Mouse (Mus musculus) liver, adult 2 months (tissue): ENCODE results near the gene Ndufaf3. TPM values are rescaled to one million over a fixed set of nuclear protein-coding genes. Genes with fewer than 3 reads are reported as not detected.

Source experiments
- DNase-seq: peaks from one replicate; pipeline ENCODE4 v3.0.0-alpha.2; 2011; ENCODE audit warnings: low read depth, low spot score; ENCODE audit errors: extremely low read depth
- H3K27ac ChIP-seq: fragments of 200-500 bp; replicated peaks from 2 replicates; pipeline ENCODE4 v1.5.1; 2012; ENCODE audit warnings: low read depth, mild to moderate bottlenecking, control low read depth, inconsistent platforms, low read length; ENCODE audit not compliant: insufficient read depth
- H3K27me3 ChIP-seq: fragments of 200-500 bp; 2 replicates; pipeline ENCODE4 v1.6.1; 2012; ENCODE audit warnings: mild to moderate bottlenecking, moderate library complexity, low read length, inconsistent platforms; ENCODE audit not compliant: control insufficient read depth, insufficient read depth
- H3K36me3 ChIP-seq: fragments of 200-500 bp; 2 replicates; pipeline ENCODE4 v1.6.1; 2012; ENCODE audit warnings: low read length, inconsistent platforms; ENCODE audit not compliant: control insufficient read depth, insufficient read depth
- H3K4me1 ChIP-seq: fragments of 200-500 bp; 2 replicates; pipeline ENCODE4 v1.6.1; 2011; ENCODE audit warnings: low read length; ENCODE audit not compliant: control insufficient read depth, insufficient read depth
- H3K4me3 ChIP-seq: fragments of 200-500 bp; 2 replicates; pipeline ENCODE4 v1.5.1; 2011; ENCODE audit warnings: low read depth, mild to moderate bottlenecking, control low read depth, low read length, moderate library complexity; ENCODE audit not compliant: insufficient read depth
- H3K79me2 ChIP-seq: fragments of 200-500 bp; 2 replicates; pipeline ENCODE4 v1.6.1; 2012; ENCODE audit warnings: inconsistent platforms, mild to moderate bottlenecking, low read length, moderate library complexity; ENCODE audit not compliant: control insufficient read depth, insufficient read depth
- H3K9ac ChIP-seq: fragments of 200-500 bp; 2 replicates; pipeline ENCODE4 v1.6.1; 2012; ENCODE audit warnings: low read depth, mild to moderate bottlenecking, control low read depth, inconsistent platforms, low read length
- CTCF ChIP-seq: fragments of 200-500 bp; IDR thresholded peaks from 2 replicates; pipeline ENCODE4 v1.5.1; 2011; ENCODE audit warnings: low read depth, low read length, control low read depth
- POLR2A ChIP-seq: fragments of 200-500 bp; IDR thresholded peaks from 2 replicates; pipeline ENCODE4 v1.6.1; 2011; ENCODE audit warnings: low read length, control low read depth; ENCODE audit not compliant: insufficient read depth; ENCODE audit errors: extremely low read depth
- WGBS: fragments of 180-500 bp; shearing (Covaris S2); methylation state at CpG from one replicate; pipeline ENCODE4 v1.1.7; 2018; 5-methylcytosine and 5-hydroxymethylcytosine counted together
- polyA plus RNA-seq: library from polyadenylated mRNA; depleted of rRNA; stranded (reverse); fragments of >200 nt; gene quantifications from 2 replicates; pipeline ENCODE4 v1.2.3, GENCODE M21; 2012
- total RNA-seq: library from RNA; depleted of rRNA; stranded (reverse); fragments of >200 nt; gene quantifications from 2 replicates; pipeline ENCODE4 v1.2.3, GENCODE M21; 2014

Gene Ndufaf3
- total and polyA plus RNA-seq, 2 experiments = 13.4 to 31.3 TPM

DNA sequence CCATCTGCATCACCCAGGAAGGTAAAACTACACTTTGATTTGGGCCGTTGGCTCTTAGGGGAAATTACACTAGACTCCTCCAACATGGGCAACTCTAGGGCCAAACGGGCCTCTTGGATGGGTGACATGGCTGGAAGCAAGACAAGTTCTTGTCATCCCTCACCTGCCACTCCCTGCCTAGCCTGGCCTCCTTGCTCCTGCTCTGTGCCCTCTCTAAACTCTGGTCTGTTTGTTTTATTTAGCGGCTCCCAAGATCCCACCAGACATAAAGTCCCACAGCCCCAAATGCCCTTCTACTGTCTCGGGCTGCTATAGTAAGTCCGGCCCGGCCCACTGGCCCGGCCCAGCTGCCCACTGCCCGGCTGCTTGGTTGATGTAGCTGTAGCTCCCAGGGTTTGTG lies 3.6 kb downstream of the Ndufaf3 start:
- DNase-seq = no peak
- Histone ChIP-seq H3K79me2 (peaks cover 8% of the 10 kb centered on the region; the same call in 1 of the 2 replicates), H3K36me3 (peaks cover 13% of the 10 kb centered on the region), H3K4me1 (peaks cover 9% of the 10 kb centered on the region), H3K9ac (no peak overlapping the region), H3K27ac (no peak overlapping the region), H3K4me3 (no peak overlapping the region), H3K27me3 (no peaks in the 10 kb centered on the region)
- TF ChIP-seq CTCF (no peak), POLR2A (no peak)
- WGBS = 92% methylated on average over 8 of the region's 8 CpGs

DNA sequence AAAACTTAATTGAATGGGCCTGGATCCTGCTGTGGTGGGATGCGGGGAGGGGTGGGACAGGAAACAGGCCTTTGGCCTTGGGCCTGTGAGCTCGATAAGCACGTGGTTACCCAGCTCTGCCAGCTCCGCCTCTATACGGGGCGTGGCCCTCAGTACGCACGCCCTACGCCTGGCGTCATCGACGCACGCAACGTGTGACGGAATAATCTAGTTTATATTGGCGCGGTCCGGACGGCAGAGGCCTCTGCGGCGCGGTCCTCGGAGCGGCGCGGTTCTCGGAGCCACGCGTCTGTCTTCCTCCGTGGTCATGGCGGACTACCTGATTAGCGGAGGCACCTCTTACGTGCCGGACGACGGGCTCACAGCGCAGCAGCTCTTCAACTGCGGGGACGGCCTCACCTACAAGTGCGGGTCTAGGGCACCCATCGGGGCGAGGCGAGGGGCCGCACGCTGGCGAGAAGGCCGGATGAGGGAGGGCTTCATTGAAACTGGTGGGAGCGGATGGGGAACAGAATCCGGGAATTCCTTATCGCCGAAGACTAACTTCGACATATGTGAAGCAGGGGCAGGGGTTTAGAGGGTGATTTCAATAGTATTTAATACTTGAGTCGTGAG lies 6.9 kb downstream of the Ndufaf3 start, which contains the start of gene Impdh2:
Gene Impdh2 (plus strand): TSS at position 60 of the 615 bp plus-strand sequence.
- Histone ChIP-seq H3K27me3 (no peaks in the 10 kb centered on the region), H3K9ac (peak within 1 kb of the TSS; percentile 89), H3K4me3 (peak within 1 kb of the TSS; percentile 74), H3K36me3 (peaks cover 37% of the 10 kb centered on the region), H3K27ac (peak within 1 kb of the TSS; percentile 30), H3K79me2 (peaks cover 8% of the 10 kb centered on the region; the same call in 1 of the 2 replicates), H3K4me1 (no peaks in the 10 kb centered on the region)
- DNase-seq = peak; percentile 89
- WGBS = under 1% methylated on average over 53 of the region's 53 CpGs
- TF ChIP-seq POLR2A (peak; percentile 78), CTCF (0 out of 2 replicates have a peak, but pooled peaks have one; percentile 0)

DNA sequence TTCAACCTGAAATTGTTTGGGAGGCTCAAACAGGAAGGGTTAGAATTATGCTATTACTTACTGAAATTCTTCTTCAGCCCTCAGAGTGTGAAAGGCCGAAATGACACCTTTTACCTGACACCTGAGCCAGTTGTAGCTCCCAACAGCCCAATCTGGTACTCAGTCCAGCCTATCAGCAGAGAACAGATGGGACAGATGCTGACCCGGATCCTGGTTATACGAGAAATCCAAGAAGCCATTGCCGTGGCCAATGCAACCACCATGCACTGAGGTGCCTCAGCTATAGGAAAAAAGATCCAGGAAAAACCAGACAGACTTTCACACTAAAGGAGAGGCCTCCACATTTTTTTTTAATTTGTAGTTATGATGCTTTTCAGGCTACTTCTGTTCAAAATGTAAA lies 8.1 kb downstream of the Ndufaf3 start:
- Histone ChIP-seq H3K79me2 (peaks cover 8% of the 10 kb centered on the region; the same call in 1 of the 2 replicates), H3K36me3 (peaks cover 44% of the 10 kb centered on the region), H3K4me1 (no peaks in the 10 kb centered on the region), H3K4me3 (no peak overlapping the region), H3K27me3 (no peaks in the 10 kb centered on the region), H3K27ac (no peak overlapping the region), H3K9ac (no peak overlapping the region)
- TF ChIP-seq POLR2A (no peak), CTCF (no peak)
- 92% methylated on average over 4 of the region's 4 CpGs for WGBS
- no peak for DNase-seq

DNA sequence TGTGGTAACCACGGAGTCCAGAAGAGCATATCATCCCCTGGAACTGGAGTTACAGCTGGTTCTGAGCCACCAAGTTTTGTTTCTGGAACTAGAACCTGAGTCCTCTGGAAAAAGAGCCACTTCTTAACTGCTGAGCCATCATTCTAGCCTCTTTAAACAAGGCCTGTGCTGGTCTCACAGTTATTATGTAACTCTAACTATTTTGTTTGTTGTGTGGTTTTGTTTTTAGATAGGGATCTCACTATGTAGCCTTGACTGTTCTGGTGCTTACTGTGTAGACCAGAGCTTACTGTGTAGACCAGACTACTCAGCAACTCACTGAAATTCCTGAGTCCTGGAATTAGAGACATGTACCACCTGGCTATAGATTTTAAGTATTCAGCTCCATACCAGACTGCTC lies 20.4 kb downstream of the Ndufaf3 start:
- no peak overlapping the region for H3K4me3 ChIP-seq
- peak overlapping the region; percentile 99 for H3K27ac ChIP-seq
- DNase-seq = peak; percentile 66
- WGBS = 23% methylated on average over 1 of the region's 1 CpGs
- H3K36me3 ChIP-seq = peaks cover 59% of the 10 kb centered on the region
- no peak overlapping the region for H3K9ac ChIP-seq
- TF ChIP-seq CTCF (no peak), POLR2A (no peak)
- H3K79me2 ChIP-seq = no peaks in the 10 kb centered on the region; the same call in 1 of the 2 replicates
- no peaks in the 10 kb centered on the region for H3K27me3 ChIP-seq
- H3K4me1 ChIP-seq = peaks cover 14% of the 10 kb centered on the region

DNA sequence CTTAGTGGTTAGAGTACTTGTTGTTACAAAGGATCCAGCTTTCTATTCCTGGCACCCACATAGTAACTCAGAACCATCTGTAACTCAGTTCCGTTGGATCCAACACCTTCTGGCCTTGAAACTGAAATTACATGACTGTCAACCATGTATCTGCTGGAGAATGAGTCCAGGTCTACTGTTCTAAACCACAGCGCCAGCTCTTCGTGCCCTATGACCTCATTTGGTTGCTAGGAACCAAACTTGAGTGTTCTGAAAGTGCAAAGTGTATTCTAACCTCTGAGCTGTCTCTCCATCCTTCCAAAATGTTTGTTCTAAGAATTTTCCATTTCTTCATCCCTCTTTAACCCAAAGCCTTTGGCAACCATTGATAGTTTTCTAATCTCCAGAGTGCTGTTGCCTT lies 21.2 kb downstream of the Ndufaf3 start:
- Histone ChIP-seq H3K27ac (peak overlapping the region; percentile 31), H3K4me3 (no peak overlapping the region), H3K4me1 (peaks cover 11% of the 10 kb centered on the region), H3K27me3 (no peaks in the 10 kb centered on the region), H3K36me3 (peaks cover 64% of the 10 kb centered on the region), H3K9ac (no peak overlapping the region), H3K79me2 (no peaks in the 10 kb centered on the region; the same call in 1 of the 2 replicates)
- DNase-seq = peak; percentile 72
- WGBS = 19% methylated on average over 3 of the region's 3 CpGs
- TF ChIP-seq CTCF (no peak), POLR2A (no peak)

DNA sequence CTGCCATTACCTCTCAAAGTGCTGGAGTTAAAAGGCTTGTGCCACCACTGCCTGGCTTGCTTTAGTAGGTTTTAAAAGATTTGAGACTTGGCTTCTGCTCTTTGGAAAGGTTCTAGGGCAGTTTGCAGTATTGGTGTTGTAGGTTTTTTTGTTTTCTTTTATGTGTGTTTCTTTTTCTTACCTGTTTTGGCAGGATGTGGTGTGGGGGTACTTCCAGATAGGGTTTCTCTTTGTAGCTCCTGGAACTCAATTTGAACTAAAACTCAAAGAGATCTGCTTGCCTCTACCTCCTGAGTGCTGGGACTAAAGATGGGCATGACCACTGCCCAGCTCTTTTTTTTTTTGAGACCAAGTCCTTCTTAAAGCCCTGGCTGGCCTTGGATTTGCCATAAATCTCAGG lies 26.4 kb downstream of the Ndufaf3 start:
- no peak for TF ChIP-seq POLR2A
- TF ChIP-seq CTCF = no peak
- H3K36me3 ChIP-seq = peaks cover 67% of the 10 kb centered on the region
- H3K79me2 ChIP-seq = no peaks in the 10 kb centered on the region; the same call in 1 of the 2 replicates
- H3K27ac ChIP-seq = no peak overlapping the region
- H3K9ac ChIP-seq = no peak overlapping the region
- no peak overlapping the region for H3K4me3 ChIP-seq
- no peaks in the 10 kb centered on the region for H3K27me3 ChIP-seq
- no peak for DNase-seq
- H3K4me1 ChIP-seq = peaks cover 5% of the 10 kb centered on the region; the same call in 1 of the 2 replicates
